Mouse (Mus musculus): ENCODE results near the gene Mtor.

Gene Mtor

GRCm38 (mm10) chr4:148448179-148448852, at the start of gene Mtor:
Gene Mtor (plus strand): TSS chr4:148448611.
- ChIA-PET CTCF (interaction anchor here (0.5 to 1.6 kb wide), 15 partner anchors 13 to 512 kb away, joined by 3 to 8 read pairs (median 4); partner anchors contain the start of genes Disp3 (in 1 of the 4) and Fbxo6 (in 1 of the 4)), POLR2A (interaction anchor here (0.6 to 3.2 kb wide), 60 partner anchors 8 to 511 kb away, joined by 3 to 14 read pairs (median 4); partner anchors contain the start of genes Clcn6 (in 2 of the 4), Mthfr (in 2 of the 4), Srm (in 2 of the 4) and Tardbp (in 2 of the 4))

- ChIA-PET CTCF (no interaction called here), POLR2A (no interaction called here)
Measured at GRCm38 (mm10) chr4:148399437-148400094, 48.8 kb upstream of the Mtor start.

- POLR2A ChIA-PET: interaction anchor here in 1 of 4 experiments (0.6 kb wide), 1 partner anchor 104 kb away, joined by 7 read pairs; no protein-coding TSS in a partner anchor
- CTCF ChIA-PET: interaction anchor here in 2 of 4 experiments (0.8 to 1.0 kb wide), 2 partner anchors 15 to 51 kb away, joined by 4 read pairs; no protein-coding TSS in a partner anchor
Measured at GRCm38 (mm10) chr4:148403402-148403801, 45.0 kb upstream of the Mtor start.

- POLR2A ChIA-PET: interaction anchor here in 3 of 4 experiments (0.9 to 1.6 kb wide), 6 partner anchors 11 to 235 kb away, joined by 3 to 7 read pairs (median 4); partner anchors contain the start of gene Mtor (in 1 of the 3)
Measured at GRCm38 (mm10) chr4:148404748-148405147, 43.7 kb upstream of the Mtor start.

GRCm38 (mm10) chr4:148405255-148405788, 43.1 kb upstream of the Mtor start:
- CTCF ChIA-PET: interaction anchor here (0.5 to 1.9 kb wide), 18 partner anchors 17 to 544 kb away, joined by 3 to 7 read pairs (median 4); partner anchors contain the start of genes Disp3 (in 1 of the 4) and Fbxo6 (in 1 of the 4)
- POLR2A ChIA-PET: interaction anchor here in 3 of 4 experiments (0.5 to 1.6 kb wide), 13 partner anchors 10 to 236 kb away, joined by 3 to 7 read pairs (median 3); partner anchors contain the start of gene Mtor (in 1 of the 3)

More at GRCm38 (mm10) chr4:148404748-148405147, 43.7 kb upstream of the Mtor start:
- CTCF ChIA-PET: interaction anchor here in 2 of 4 experiments (0.5 to 1.9 kb wide), 10 partner anchors 16 to 240 kb away, joined by 3 to 7 read pairs (median 4); partner anchors contain the start of gene Disp3 (in 1 of the 2)

GRCm38 (mm10) chr4:148408256-148408975, 40.0 kb upstream of the Mtor start:
- POLR2A ChIA-PET: interaction anchor here in 1 of 4 experiments (1.5 kb wide), 1 partner anchor 12 kb away, joined by 4 read pairs; no protein-coding TSS in a partner anchor
- CTCF ChIA-PET: no interaction called here

- ChIA-PET CTCF (interaction anchor here (0.7 to 2.4 kb wide), 5 partner anchors 14 to 660 kb away, joined by 3 to 7 read pairs (median 3); partner anchors contain the start of gene Disp3 (in 1 of the 4)), POLR2A (interaction anchor here in 1 of 4 experiments (0.5 to 0.9 kb wide), 3 partner anchors 11 to 125 kb away, joined by 3 to 4 read pairs (median 3); partner anchors contain the start of gene Mtor)
Measured at GRCm38 (mm10) chr4:148415575-148415974, 32.8 kb upstream of the Mtor start.

GRCm38 (mm10) chr4:148417074-148417526, 31.3 kb upstream of the Mtor start:
- ChIA-PET CTCF (interaction anchor here in 3 of 4 experiments (0.5 to 1.2 kb wide), 3 partner anchors 12 to 28 kb away, joined by 3 to 4 read pairs (median 4); no protein-coding TSS in a partner anchor), POLR2A (interaction anchor here in 1 of 4 experiments (0.9 to 1.1 kb wide), 2 partner anchors 54 to 235 kb away, joined by 3 read pairs; no protein-coding TSS in a partner anchor)

GRCm38 (mm10) chr4:148417559-148417958, 30.9 kb upstream of the Mtor start:
- ChIA-PET POLR2A (interaction anchor here in 1 of 4 experiments (0.9 to 1.1 kb wide), 3 partner anchors 12 to 234 kb away, joined by 3 read pairs; no protein-coding TSS in a partner anchor), CTCF (interaction anchor here in 3 of 4 experiments (0.5 to 1.2 kb wide), 4 partner anchors 12 to 387 kb away, joined by 3 to 4 read pairs (median 4); no protein-coding TSS in a partner anchor)

- CTCF ChIA-PET: interaction anchor here in 2 of 4 experiments (0.6 to 1.7 kb wide), 5 partner anchors 22 to 412 kb away, joined by 3 to 5 read pairs (median 3); no protein-coding TSS in a partner anchor
Measured at GRCm38 (mm10) chr4:148426950-148427850, 21.2 kb upstream of the Mtor start.

GRCm38 (mm10) chr4:148428544-148428943, 19.9 kb upstream of the Mtor start:
- POLR2A ChIA-PET: interaction anchor here in 3 of 4 experiments (0.6 to 2.1 kb wide), 8 partner anchors 16 to 290 kb away, joined by 3 to 7 read pairs (median 3); partner anchors contain the start of genes Ubiad1 (in 2 of the 3) and Tardbp (in 1 of the 3)
- CTCF ChIA-PET: interaction anchor here (0.6 to 4.3 kb wide), 25 partner anchors 9 to 288 kb away, joined by 3 to 22 read pairs (median 4); partner anchors contain the start of genes Disp3 (in 3 of the 4), Fbxo2 (in 1 of the 4) and Fbxo44 (in 1 of the 4)

More at GRCm38 (mm10) chr4:148426950-148427850, 21.2 kb upstream of the Mtor start:
- POLR2A ChIA-PET: interaction anchor here in 2 of 4 experiments (1.2 to 1.3 kb wide), 2 partner anchors 18 to 21 kb away, joined by 4 read pairs; partner anchors contain the start of genes Mtor (in 1 of the 2) and Ubiad1 (in 1 of the 2)

- ChIA-PET CTCF (interaction anchor here (0.5 to 4.3 kb wide), 40 partner anchors 9 to 545 kb away, joined by 3 to 22 read pairs (median 4); partner anchors contain the start of genes Disp3 (in 3 of the 4), Ubiad1 (in 2 of the 4), Fbxo2 (in 1 of the 4) and Fbxo44 (in 1 of the 4)), POLR2A (interaction anchor here in 3 of 4 experiments (0.6 to 2.1 kb wide), 9 partner anchors 9 to 291 kb away, joined by 3 to 7 read pairs (median 3); partner anchors contain the start of genes Tardbp (in 1 of the 3) and Ubiad1 (in 1 of the 3))
Measured at GRCm38 (mm10) chr4:148429121-148429520, 19.3 kb upstream of the Mtor start.

GRCm38 (mm10) chr4:148429686-148430085, 18.7 kb upstream of the Mtor start:
- POLR2A ChIA-PET: interaction anchor here in 3 of 4 experiments (0.6 to 2.1 kb wide), 8 partner anchors 9 to 291 kb away, joined by 3 to 7 read pairs (median 3); no protein-coding TSS in a partner anchor

GRCm38 (mm10) chr4:148430880-148431519, 17.4 kb upstream of the Mtor start:
- ChIA-PET POLR2A (interaction anchor here in 2 of 4 experiments (0.7 to 1.2 kb wide), 4 partner anchors 8 to 38 kb away, joined by 3 to 9 read pairs (median 4); partner anchors contain the start of gene Mtor (in 1 of the 2)), CTCF (interaction anchor here in 3 of 4 experiments (0.5 to 4.3 kb wide), 12 partner anchors 14 to 471 kb away, joined by 3 to 22 read pairs (median 4); partner anchors contain the start of gene Ubiad1 (in 1 of the 3))

More at GRCm38 (mm10) chr4:148429686-148430085, 18.7 kb upstream of the Mtor start:
- CTCF ChIA-PET: interaction anchor here (0.5 to 4.3 kb wide), 41 partner anchors 8 to 1137 kb away, joined by 3 to 22 read pairs (median 4); partner anchors contain the start of genes Disp3 (in 2 of the 4), Ubiad1 (in 2 of the 4), Fbxo2 (in 1 of the 4) and Fbxo44 (in 1 of the 4)
